Mouse (Mus musculus): Measurements from ENCODE around the gene Il17c. TPM values are rescaled to one million over a fixed set of nuclear protein-coding genes. Genes with fewer than 3 reads are reported as not detected.

The Il17c gene
- polyA plus RNA-seq, 1 experiment, result not detected

- TF ChIP-seq EP300 (IDR thresholded peaks at IDR 0.05; ENCODE audit: insufficient read depth, low read depth, low read length) (no peak), POLR2A (IDR thresholded peaks at IDR 0.05; ENCODE audit: insufficient read depth, low read length) (no peak), CTCF (IDR thresholded peaks at IDR 0.05; ENCODE audit: low read depth, low read length) (no peak)
- H3K9ac ChIP-seq (ENCODE audit: low read depth, poor library complexity, severe bottlenecking), result no peak overlapping the region
- H3K4me3 ChIP-seq (ENCODE audit: low read depth, low read length), result no peak overlapping the region
- H3K9me3 ChIP-seq (replicated peaks; ENCODE audit: control insufficient read depth, insufficient read depth, low read length, poor library complexity, severe bottlenecking), result no peaks in the 10 kb centered on the region
- H3K4me1 ChIP-seq (ENCODE audit: control insufficient read depth, insufficient read depth, low read length), result no peaks in the 10 kb centered on the region
- H3K36me3 ChIP-seq (ENCODE audit: control insufficient read depth, insufficient read depth, low read length, poor library complexity, severe bottlenecking), result peaks cover 81% of the 10 kb centered on the region
- no peaks in the 10 kb centered on the region for H3K27me3 ChIP-seq (ENCODE audit: control insufficient read depth, insufficient read depth, low read length, poor library complexity, severe bottlenecking)
- no peak overlapping the region for H3K27ac ChIP-seq (ENCODE audit: insufficient read depth, low read length)
Observed at GRCm38 (mm10) chr8:122407678-122408077, 14.1 kb upstream of the Il17c start.

- H3K9me3 ChIP-seq (replicated peaks; ENCODE audit: control insufficient read depth, insufficient read depth, low read length, poor library complexity, severe bottlenecking), result no peaks in the 10 kb centered on the region
- no peaks in the 10 kb centered on the region for H3K27me3 ChIP-seq (ENCODE audit: control insufficient read depth, insufficient read depth, low read length, poor library complexity, severe bottlenecking)
- H3K36me3 ChIP-seq (ENCODE audit: control insufficient read depth, insufficient read depth, low read length, poor library complexity, severe bottlenecking), result peaks cover 63% of the 10 kb centered on the region
- no peak overlapping the region for H3K27ac ChIP-seq (ENCODE audit: insufficient read depth, low read length)
- H3K9ac ChIP-seq (ENCODE audit: low read depth, poor library complexity, severe bottlenecking), result no peak overlapping the region
- no peaks in the 10 kb centered on the region for H3K4me1 ChIP-seq (ENCODE audit: control insufficient read depth, insufficient read depth, low read length)
- TF ChIP-seq EP300 (IDR thresholded peaks at IDR 0.05; ENCODE audit: insufficient read depth, low read depth, low read length) (no peak), CTCF (IDR thresholded peaks at IDR 0.05; ENCODE audit: low read depth, low read length) (no peak), POLR2A (IDR thresholded peaks at IDR 0.05; ENCODE audit: insufficient read depth, low read length) (no peak)
- H3K4me3 ChIP-seq (ENCODE audit: low read depth, low read length), result no peak overlapping the region
Observed at GRCm38 (mm10) chr8:122414311-122414710, 7.5 kb upstream of the Il17c start.

- H3K4me3 ChIP-seq (ENCODE audit: low read depth, low read length), result no peak overlapping the region
- H3K9ac ChIP-seq (ENCODE audit: low read depth, poor library complexity, severe bottlenecking), result no peak overlapping the region
- H3K4me1 ChIP-seq (ENCODE audit: control insufficient read depth, insufficient read depth, low read length), result no peaks in the 10 kb centered on the region
- no peaks in the 10 kb centered on the region for H3K9me3 ChIP-seq (replicated peaks; ENCODE audit: control insufficient read depth, insufficient read depth, low read length, poor library complexity, severe bottlenecking)
- no peak overlapping the region for H3K27ac ChIP-seq (ENCODE audit: insufficient read depth, low read length)
- TF ChIP-seq POLR2A (IDR thresholded peaks at IDR 0.05; ENCODE audit: insufficient read depth, low read length), result no peak
- TF ChIP-seq EP300 (IDR thresholded peaks at IDR 0.05; ENCODE audit: insufficient read depth, low read depth, low read length), result no peak
- TF ChIP-seq CTCF (IDR thresholded peaks at IDR 0.05; ENCODE audit: low read depth, low read length), result no peak
- H3K36me3 ChIP-seq (ENCODE audit: control insufficient read depth, insufficient read depth, low read length, poor library complexity, severe bottlenecking), result peaks cover 52% of the 10 kb centered on the region
- no peaks in the 10 kb centered on the region for H3K27me3 ChIP-seq (ENCODE audit: control insufficient read depth, insufficient read depth, low read length, poor library complexity, severe bottlenecking)
Observed at GRCm38 (mm10) chr8:122415554-122415953, 6.3 kb upstream of the Il17c start.

- Histone ChIP-seq H3K27ac (ENCODE audit: insufficient read depth, low read length) (no peak overlapping the region), H3K27me3 (ENCODE audit: control insufficient read depth, insufficient read depth, low read length, poor library complexity, severe bottlenecking) (no peaks in the 10 kb centered on the region), H3K4me1 (ENCODE audit: control insufficient read depth, insufficient read depth, low read length) (peaks cover 3% of the 10 kb centered on the region), H3K36me3 (ENCODE audit: control insufficient read depth, insufficient read depth, low read length, poor library complexity, severe bottlenecking) (peaks cover 19% of the 10 kb centered on the region), H3K9ac (ENCODE audit: low read depth, poor library complexity, severe bottlenecking) (no peak overlapping the region), H3K4me3 (ENCODE audit: low read depth, low read length) (no peak overlapping the region), H3K9me3 (replicated peaks; ENCODE audit: control insufficient read depth, insufficient read depth, low read length, poor library complexity, severe bottlenecking) (no peaks in the 10 kb centered on the region)
- TF ChIP-seq CTCF (IDR thresholded peaks at IDR 0.05; ENCODE audit: low read depth, low read length) (no peak), POLR2A (IDR thresholded peaks at IDR 0.05; ENCODE audit: insufficient read depth, low read length) (no peak), EP300 (IDR thresholded peaks at IDR 0.05; ENCODE audit: insufficient read depth, low read depth, low read length) (no peak)
Observed at GRCm38 (mm10) chr8:122419881-122420555, 1.8 kb upstream of the Il17c start.

- no peak for TF ChIP-seq CTCF (IDR thresholded peaks at IDR 0.05; ENCODE audit: low read depth, low read length)
- TF ChIP-seq EP300 (IDR thresholded peaks at IDR 0.05; ENCODE audit: insufficient read depth, low read depth, low read length), result no peak
- no peak for TF ChIP-seq POLR2A (IDR thresholded peaks at IDR 0.05; ENCODE audit: insufficient read depth, low read length)
- H3K27ac ChIP-seq (ENCODE audit: insufficient read depth, low read length), result no peak overlapping the region
Observed at GRCm38 (mm10) chr8:122423217-122423616, 1.4 kb downstream of the Il17c start.

GRCm38 (mm10) chr8:122423659-122424058, 1.8 kb downstream of the Il17c start:
- Histone ChIP-seq H3K27ac (ENCODE audit: insufficient read depth, low read length) (no peak overlapping the region), H3K4me1 (ENCODE audit: control insufficient read depth, insufficient read depth, low read length) (peaks cover 3% of the 10 kb centered on the region), H3K4me3 (ENCODE audit: low read depth, low read length) (no peak overlapping the region; the same call in 1 of the 2 replicates), H3K36me3 (ENCODE audit: control insufficient read depth, insufficient read depth, low read length, poor library complexity, severe bottlenecking) (no peaks in the 10 kb centered on the region), H3K27me3 (ENCODE audit: control insufficient read depth, insufficient read depth, low read length, poor library complexity, severe bottlenecking) (no peaks in the 10 kb centered on the region), H3K9ac (ENCODE audit: low read depth, poor library complexity, severe bottlenecking) (no peak overlapping the region; the same call in 1 of the 2 replicates), H3K9me3 (replicated peaks; ENCODE audit: control insufficient read depth, insufficient read depth, low read length, poor library complexity, severe bottlenecking) (no peaks in the 10 kb centered on the region)
- TF ChIP-seq CTCF (IDR thresholded peaks at IDR 0.05; ENCODE audit: low read depth, low read length), result no peak
- TF ChIP-seq EP300 (IDR thresholded peaks at IDR 0.05; ENCODE audit: insufficient read depth, low read depth, low read length), result peak; percentile 20; the same call in 1 of the 2 replicates

More at GRCm38 (mm10) chr8:122423217-122423616, 1.4 kb downstream of the Il17c start:
- H3K9me3 ChIP-seq (replicated peaks; ENCODE audit: control insufficient read depth, insufficient read depth, low read length, poor library complexity, severe bottlenecking), result no peaks in the 10 kb centered on the region
- no peak overlapping the region for H3K9ac ChIP-seq (ENCODE audit: low read depth, poor library complexity, severe bottlenecking)
- H3K4me3 ChIP-seq (ENCODE audit: low read depth, low read length), result peak overlapping the region; percentile 14
- H3K36me3 ChIP-seq (ENCODE audit: control insufficient read depth, insufficient read depth, low read length, poor library complexity, severe bottlenecking), result no peaks in the 10 kb centered on the region
- H3K4me1 ChIP-seq (ENCODE audit: control insufficient read depth, insufficient read depth, low read length), result peaks cover 3% of the 10 kb centered on the region
- H3K27me3 ChIP-seq (ENCODE audit: control insufficient read depth, insufficient read depth, low read length, poor library complexity, severe bottlenecking), result no peaks in the 10 kb centered on the region
